Mouse (Mus musculus): ENCODE measurements around the gene Pnpo.
A peak's percentile ranks its signal among the peaks of the same experiment; 100 is the strongest.

Gene Pnpo

DNA sequence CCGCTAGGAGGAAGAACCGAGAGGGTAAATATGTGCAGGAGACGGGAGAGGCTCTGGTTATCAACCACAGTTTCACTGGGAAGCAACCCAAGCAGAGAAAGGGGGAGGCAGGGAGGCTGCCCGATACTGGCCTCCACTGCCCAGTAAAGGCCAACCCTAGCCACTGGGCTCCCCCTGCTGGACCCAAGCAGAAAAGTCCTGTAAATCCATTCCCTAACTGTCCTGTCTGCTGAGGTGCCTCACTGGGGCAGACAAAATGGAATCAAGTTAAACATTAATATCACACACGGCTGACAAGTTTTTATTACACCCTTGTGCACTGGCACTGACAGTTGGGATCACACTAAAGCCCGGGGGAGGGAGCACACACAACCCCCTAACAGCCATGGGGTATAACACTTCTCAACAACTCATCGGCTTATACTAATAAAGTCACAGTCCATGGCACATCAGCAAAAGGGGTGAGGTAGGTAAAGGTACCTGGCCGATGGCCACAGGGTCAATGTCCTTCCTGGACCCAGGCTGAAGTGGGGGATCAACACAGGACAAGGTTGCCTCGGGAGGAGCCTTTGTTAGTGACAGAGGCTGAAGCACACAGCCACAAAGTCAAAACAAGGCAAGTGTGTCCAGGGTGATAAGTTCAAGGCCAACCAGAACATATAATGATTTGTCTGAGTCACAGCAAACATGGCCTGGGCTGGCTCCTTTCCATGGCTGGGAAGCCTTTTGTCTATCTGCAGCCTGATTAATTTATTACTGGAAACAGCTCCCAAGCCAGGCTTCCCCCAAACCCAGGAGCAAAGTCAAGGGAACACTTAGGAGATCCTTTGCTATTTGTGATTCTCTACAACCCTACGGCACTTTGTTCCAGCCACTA, 6.0 kb downstream of the Pnpo start:
- no peak for DNase-seq (ENCODE audit: low read depth, low spot score)

DNA sequence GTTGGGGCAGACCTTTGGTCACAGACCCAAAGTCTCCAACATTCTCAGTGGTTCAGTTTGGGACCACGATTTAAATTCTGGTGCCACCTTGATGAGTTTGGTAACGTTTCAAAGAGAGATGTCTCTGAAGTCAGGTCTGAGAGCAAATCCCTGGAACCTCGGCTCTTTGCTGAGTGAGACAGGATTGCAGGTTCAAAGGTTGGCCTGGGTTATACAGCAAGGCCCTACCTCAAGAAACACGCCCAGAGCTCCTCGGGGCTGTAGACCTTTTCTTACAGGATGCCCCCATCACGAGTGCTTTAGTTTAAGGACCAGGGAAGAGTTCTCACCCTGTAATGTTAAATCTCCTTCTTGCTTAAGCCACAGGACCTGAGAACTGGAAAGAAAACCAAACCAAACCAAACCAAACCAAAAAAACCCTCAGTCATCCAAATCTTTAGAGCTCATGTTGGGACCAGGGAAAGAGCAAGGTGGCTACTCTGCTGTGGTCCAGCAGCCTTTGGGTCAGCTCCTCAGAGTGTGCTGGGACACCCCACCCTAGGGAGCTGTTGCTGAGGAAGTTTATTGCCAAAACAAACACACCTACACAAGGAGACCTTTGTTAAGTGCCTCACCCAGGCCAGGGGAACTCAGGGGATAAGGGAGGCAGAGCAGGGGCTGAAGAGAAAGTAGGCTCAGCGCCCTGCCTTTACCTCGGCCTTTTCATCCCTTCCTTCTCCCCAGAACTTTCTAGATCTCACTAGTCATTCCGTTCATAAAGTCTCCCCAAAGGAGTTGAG, 7.7 kb downstream of the Pnpo start:
- DNase-seq (ENCODE audit: low read depth, low spot score), result no peak

DNA sequence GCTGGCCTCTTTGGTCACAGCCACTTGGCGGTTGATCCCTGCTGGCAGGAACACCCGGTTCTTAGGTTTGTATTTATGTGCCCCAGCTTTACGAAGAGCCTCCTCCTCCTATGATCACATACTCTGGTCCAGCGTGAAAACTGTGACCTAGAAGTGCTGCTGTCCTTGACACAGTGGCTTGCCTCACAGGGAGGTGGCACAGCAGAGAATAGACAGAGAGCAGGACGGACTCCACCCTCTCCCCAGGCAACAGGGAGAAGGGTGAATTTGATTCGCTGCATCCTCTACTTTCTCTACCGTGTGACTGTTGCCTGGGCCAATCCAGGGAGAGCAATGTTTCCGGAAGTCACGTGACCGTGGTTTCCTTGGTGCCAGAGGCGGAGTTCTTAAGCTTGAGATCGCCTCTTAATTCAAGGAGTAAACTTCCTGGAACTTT, 8.8 kb downstream of the Pnpo start:
- peak; percentile 94 for DNase-seq (ENCODE audit: low read depth, low spot score)

DNA sequence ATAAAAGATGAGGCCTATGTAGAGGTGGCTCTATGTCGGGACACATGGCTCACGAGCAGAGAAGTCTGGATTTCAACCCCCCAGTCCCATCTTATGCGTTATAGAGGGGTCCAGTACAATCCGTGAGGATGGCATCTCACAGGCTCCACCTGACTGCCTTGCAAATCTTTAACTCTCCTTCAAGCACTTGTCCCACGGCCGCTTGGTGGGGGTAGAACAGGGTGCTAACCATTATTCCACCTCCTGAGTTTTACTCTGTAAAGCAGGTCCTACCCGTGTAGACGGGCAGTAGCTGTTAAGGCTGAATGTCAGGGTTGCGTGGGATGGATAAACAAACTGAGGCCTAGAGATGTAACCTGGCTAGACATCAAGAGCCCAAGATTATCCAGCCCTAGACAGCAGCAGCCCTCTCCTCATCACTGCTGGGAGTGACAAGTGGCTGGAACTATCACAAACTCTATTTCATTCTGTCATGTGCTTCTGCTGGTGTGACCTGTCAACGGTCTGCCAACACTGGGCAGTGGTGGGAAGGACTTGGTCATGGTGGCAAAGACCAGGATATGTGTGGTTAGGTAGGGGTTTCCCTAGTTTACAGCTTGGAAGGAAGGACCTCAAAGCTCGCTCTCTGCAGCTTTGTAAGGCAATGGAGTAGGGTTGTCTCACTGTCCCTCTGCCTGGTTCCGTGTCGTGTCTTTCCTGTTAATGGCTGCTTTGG, 10.1 kb downstream of the Pnpo start:
- DNase-seq (ENCODE audit: low read depth, low spot score), result no peak

DNA sequence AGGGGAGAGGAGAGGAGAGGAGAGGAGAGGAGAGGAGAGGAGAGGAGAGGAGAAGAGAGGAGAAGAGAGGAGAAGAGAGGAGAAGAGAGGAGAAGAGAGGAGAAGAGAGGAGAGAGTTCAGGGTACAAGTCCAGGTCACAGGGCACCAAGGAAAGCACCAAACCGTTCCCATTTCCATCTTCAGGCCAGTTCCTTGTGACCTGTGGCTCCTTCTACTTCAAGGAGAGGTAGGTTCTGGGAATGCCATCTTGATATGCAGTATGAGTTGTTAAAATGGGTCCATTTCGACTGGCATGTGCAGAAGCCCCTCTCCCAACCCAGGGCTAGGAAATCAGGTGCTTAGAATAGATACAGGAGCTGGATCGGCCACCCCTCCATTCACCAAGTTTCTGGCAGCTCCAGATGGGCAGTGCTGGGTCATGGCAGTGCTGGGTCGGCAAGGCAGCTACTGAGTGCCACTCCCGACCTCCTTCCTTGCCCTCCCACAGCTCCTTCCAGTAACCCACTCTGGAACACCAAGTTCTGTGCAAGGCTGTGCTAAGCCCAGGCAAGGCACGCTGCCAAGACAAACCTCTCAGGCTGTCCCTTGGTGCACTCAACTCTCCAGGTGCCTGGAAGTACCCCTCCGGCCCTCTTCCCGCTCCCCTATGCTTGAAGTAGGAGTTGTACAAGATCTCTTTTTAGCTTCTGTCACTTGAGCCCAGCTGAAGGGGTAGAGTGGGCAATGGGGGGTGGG, 12.3 kb downstream of the Pnpo start:
- no peak for DNase-seq (ENCODE audit: low read depth, low spot score)

DNA sequence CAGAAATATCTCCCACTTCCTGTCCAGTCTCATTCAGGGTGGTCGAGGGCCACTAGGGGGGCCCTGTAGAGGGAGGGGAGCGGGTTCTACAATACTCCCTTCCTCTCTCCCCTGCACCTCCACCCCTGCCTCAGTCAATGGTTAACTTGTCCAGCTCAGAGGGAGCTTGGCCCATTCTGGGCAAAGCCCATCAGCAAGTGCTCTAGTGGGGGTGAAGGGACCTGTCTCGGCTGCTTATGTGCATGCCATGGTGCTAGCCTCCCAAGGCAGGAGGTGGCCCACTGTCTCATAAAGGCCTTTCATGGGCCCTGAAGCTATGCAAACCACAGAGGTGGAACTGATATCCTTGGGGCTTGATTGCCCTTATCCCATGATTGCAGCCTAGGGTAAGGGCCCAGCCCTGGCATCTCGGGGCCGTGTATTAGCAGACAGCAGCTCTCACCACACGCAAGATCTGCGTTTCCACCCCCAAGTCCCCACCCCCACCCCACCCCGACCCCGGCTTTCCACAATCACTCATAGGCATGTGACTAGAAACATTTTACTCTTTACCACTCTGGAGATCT, 13.9 kb downstream of the Pnpo start:
- DNase-seq (ENCODE audit: low read depth, low spot score), result no peak

DNA sequence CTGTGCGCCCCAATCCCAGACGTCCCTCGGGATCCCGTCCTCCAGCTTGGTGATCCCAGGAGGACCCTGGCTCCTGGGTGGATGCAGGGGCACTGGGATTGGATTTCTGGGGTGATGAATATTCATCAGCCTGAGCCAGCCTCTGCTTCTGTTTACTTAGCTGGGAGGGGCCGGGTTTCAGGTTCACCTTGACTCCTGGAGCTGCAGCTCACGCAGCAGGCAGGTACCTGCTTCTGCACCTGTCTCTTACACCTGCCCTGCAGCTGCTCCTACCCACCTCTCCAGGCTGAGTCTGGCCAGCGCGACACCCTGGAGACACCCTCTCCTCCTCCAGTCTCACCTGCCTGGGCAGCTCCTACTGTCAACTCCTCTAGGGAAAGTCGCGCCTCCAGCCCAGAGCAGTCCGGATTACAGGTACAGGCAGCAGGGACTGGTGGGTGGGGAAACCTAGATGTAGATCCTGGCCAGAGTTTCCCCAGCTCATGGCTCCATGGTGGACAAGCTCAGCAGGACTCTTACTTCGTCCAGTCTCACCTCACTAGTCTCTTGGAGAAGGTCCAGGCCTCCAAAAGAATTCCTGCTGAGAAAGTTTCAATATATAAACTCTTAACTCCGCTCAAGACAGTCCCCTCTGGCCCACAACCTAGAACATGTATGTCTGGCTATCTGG, 14.6 kb downstream of the Pnpo start:
- no peak for DNase-seq (ENCODE audit: low read depth, low spot score)

DNA sequence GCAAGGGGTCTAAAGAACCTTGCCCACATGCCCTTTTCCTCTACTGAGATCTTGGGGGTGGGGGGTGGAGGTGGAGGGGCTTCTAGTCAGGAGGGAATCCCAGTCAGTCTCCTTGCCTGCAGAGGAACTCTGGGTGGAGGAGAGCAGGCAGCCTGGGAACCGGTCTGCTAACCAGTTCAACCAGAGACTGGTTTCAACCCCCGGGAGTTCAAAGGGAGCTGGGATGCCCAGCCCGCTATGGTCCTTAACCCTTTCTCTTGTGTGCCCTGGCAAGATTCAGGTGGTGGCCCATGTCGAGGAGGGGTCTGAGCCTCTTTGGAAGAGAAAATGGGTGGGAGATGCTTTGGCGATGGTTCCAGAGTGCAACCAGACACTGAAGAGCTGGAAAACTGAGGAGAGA, 15.1 kb downstream of the Pnpo start:
- no peak for DNase-seq (ENCODE audit: low read depth, low spot score)

DNA sequence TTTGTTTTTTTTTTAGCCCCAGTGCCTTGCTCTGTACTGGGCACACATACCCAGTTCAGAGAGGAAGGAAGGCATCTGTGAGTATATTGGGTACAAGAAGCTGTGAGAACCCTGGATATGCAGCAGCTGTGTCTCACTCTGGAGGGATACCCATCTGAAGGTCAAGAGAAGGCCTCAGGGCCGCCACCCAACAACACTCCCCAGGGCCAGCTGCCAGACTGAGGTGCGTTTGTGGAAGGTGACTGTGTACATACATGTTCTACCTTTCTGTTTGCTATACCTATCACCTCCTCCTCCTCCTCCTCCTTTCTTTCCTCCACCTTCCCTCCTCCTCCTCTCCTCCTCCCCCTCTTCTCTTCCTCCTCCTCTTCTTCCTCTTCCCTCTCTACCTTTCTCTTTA, 15.7 kb downstream of the Pnpo start, which contains the start of gene Prr15l:
Gene Prr15l (plus strand): TSS at position 17 of the 400 bp plus-strand sequence.
- DNase-seq (ENCODE audit: low read depth, low spot score), result no peak

DNA sequence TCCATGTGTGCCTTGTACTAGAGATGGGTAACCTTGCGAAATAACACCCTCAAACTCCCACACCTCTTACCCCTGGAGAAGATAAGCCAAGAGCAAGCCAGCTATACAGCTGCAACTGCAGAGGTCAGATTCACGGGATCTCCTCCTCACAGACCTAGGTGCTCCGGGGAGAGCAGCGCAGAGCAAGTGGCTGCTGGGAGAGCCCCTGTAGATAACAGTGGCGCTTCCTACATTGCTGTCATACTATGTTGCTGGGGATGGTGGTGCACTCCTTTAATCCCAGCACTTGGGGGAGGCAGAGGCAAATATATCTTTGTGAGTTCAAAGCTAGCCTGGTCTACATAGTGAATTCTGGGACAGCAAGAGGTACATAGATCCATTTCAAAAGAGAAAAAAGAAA, 17.2 kb downstream of the Pnpo start:
- no peak for DNase-seq (ENCODE audit: low read depth, low spot score)

DNA sequence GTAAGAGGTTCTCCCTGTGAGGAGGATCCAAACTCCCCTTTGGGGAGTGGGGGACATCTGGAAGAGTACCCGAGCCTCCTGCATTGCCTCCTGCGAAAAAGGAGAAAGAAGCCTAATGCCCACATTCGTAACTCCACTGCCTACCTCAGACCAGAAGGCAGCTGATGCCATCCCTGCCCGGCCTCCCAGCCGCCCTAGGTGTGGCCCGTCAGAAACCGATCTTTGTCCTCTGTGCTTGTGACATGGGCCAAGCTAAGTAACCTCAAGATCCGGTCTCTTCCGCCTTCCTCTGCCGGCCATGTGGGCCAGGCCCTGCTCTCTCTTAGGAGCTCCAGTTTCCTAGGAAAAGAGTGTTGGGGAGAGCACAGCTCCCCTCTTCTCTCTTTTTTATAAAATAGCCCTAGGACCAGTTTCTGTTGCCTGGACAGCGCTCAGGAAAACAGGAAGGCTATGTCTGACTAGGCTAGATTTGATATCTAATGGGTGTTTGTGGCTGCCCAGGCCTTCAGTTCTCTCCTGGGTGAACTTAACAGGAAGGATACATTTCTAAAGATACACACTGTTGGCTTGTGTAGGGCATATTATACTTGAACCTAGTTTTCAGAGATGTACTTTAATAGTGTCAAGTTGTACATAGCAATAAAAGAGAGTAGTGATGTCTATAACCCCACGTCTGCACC, 18.2 kb downstream of the Pnpo start:
- DNase-seq (ENCODE audit: low read depth, low spot score), result no peak

DNA sequence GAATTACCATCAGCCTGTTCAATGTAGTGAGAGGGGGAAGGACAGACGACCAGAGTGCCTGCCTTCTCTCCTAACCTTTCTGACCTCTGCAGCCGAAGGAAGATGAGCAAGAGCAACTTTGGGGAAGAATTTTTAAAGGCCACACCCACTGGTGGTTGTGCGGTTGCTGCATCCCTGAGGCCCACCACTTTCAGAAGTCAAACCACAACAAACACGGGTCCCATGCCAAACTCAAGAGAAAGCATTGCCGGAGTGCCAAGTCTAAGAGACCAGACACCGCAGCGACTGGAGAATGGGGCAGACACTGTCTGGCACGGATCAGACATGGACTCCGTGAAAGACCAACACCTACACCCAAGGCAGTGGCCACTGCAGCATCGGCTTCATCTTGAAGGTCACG, 18.9 kb downstream of the Pnpo start:
- no peak for DNase-seq (ENCODE audit: low read depth, low spot score)

DNA sequence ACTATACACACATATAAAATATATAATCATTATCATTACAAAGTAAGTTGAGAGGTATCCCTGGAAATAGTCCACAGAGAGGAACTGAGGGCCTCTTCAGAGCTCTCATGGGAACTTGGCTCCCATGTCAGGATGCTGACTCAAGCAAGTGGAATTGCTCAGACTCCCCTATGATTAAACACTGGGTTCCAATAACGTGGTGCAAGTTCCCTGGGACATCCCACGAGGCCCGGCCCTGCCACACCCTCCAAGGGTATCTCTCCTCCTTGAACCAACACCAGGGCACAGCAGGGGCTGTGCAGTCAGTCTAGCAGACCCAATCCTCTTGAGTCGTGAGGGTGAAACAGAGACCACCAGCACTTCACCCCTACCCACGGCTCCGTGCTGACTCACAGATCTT, 24.8 kb downstream of the Pnpo start:
- DNase-seq (ENCODE audit: low read depth, low spot score), result no peak

DNA sequence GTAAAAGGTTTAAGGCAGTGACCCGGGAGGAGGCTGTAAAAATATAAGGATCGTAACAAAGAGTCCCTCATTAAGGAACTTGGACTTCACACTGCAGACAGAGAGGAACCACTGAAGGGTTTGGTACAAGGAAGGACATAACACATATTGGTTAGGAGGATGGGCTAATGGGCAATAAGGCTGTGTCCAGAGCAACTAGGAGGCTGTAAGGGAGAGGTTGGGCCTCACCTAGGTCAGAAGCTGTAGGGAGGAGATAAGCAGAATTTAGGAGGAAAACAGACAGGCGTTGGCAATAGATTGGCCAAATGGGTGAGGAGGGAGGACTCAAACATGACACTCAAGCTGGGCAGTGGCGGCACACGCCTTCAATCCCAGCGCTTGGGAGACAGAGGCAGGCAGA, 26.4 kb downstream of the Pnpo start:
- no peak for DNase-seq (ENCODE audit: low read depth, low spot score)

DNA sequence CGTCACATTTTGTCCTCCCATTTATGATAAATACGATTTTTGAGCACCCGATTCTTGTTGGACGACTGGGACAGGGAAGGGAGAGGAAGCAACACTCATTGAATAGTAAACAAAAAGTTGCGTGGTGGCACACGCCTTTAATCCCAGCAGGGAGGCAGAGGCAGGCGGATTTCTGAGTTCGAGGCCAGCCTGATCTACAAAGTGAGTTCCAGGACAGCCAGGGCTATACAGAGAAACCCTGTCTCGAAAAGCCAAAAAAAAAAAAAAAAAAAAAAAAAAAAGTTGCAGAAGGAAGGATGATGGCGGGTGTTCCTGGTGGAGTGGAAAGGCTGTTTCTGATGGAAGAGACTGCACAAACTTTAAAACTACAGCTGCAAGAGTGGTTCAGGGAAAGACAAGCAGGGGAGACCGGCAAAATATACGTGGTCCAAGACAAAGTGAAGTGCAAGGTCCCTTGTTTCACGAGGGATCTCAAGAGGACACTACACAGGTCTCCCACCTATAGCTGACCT, 26.8 kb downstream of the Pnpo start:
- DNase-seq (ENCODE audit: low read depth, low spot score), result no peak

DNA sequence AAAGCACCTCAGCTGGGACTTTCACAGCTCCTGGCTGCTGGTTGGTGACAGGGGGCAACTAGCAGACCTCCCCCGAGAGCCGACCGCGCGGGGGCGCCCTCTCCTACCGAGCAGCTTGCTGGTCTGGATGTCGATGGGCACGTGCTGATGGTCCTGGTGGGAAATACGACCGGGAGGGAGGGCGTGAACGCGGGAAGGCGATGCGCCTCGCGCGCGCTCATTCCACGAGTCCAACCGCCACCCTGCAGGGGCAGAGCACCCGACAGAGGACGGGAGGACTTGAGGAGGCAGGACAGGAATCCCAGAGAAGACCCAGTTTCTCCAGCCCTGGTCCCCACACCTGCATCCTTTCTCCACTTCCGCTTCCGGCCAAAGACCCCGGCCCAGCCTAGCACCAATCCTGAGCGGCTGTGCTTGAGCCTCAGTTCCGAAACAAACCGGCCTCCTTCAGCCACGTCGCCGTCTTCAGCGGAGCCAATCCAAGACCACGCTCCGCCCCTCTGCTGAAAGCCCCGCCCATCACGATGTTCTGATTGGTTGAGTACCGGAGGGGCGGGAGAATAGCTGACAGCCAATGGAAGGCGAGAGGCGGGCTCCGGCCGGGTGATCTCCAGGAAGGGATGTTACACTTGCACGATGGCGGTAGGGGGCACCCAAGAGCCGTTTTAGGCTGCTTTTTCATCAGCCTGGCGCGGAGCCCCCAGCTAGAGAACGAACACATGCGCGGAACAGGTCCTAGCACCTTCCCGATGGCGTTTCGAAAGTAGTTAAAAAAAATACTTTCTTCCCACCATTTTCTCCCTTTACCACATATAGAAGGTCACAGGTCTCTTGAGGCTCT, 27.5 kb downstream of the Pnpo start, which contains the start of gene Cdk5rap3:
Gene Cdk5rap3 (minus strand): TSS at position 453 of the 841 bp plus-strand sequence.
- peak; percentile 100 for DNase-seq (ENCODE audit: low read depth, low spot score)

DNA sequence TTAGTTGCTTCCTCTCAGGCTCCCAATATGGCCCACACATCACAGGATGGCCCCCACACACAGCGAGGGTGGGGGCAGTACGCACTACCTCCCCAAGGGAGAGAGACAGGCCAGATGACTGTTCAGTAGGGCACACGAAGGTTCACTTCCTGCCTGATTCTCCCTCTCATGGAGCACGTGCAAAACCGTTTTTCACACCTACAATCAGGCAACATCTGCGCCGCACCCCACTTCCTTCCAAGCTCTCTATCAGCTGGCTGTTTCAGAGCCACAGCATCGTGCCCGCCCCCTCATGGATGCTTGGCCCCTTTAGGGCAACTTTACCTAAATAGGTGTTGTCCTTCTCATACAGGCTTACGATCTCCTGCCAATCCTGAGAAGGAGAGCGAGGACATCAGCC, 31.1 kb downstream of the Pnpo start:
- DNase-seq (ENCODE audit: low read depth, low spot score), result no peak

DNA sequence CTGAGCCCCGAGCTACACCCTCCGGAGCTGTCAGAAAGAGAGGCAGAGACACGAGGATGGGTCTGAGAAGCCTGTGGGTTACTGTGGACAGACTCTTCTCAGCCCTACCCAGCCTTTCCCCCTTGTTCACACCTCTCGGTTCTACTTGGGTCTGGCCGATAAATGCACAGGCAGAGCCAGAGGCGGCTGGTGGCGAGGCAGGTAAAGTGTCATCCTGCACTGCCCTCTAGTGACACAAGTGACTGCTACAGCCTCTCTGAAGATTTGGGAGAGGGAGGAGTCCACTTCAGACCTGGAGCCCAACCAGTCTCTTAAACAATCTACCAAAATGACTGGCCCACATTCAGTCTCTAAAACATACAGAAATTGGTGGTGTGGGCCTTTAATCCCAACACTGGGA, 33.8 kb downstream of the Pnpo start:
- DNase-seq (ENCODE audit: low read depth, low spot score), result no peak

DNA sequence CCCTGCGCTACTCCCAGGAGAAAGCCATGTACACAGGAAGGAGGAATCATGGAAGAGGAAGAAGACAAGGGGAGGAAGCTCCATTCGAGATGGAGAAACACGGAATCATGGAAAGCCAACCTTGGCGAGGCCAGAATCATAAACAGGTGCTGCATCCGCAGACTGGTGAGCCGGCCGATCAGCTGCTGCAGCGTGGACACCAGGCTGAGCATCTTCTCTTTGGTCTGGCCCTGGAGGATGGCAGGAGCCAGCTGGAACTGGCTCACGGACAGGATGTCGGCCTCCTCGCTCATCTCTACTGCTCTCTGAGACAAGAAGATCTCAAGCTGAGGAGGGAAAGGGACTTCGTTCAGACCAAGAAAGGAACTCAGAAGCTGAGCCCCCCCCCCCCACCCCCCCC, 35.2 kb downstream of the Pnpo start:
- no peak for DNase-seq (ENCODE audit: low read depth, low spot score)

Data from WW6 (cell line).